Comparison of ENCODE assay signal across 16 mouse cellular contexts in the genomic region with DNA sequence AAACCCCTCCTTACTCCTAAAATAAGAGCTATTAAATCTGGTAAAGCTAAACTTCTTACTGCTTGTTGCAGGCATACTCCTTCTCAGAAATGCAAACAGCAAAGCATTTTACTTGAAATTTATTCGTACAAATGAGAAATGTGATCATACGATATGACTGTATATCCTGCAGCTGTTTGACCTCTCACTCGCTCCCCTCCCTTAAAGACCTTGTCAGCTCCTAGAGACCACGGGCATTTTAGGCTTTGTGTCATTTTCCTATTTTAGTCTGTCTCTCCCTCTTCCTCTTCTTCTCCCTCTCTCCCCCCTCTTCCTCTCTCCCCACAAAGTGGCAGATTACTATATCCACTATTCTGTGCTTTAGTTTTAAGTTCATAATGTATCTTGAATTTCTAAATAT.
"Had no signal": no experiment of that assay in that cellular context is flagged by ENCODE, and none has a peak within 500 bp of the region (broad histone marks: within the 10 kb centered on the region; RNA-seq: fewer than 3 reads in every experiment).

No protein-coding gene starts in this region.

- H3K27ac ChIP-seq: neural tube, embryonic 13.5 days; neural tube, embryonic 15.5 days; stomach, embryonic 15.5 days; stomach, postnatal 0 days had no signal

- H3K4me1 ChIP-seq: neural tube, embryonic 15.5 days; stomach, embryonic 15.5 days had no signal

- H3K36me3 ChIP-seq: neural tube, embryonic 15.5 days had no signal

- DNase-seq: retina, postnatal 1 day; right cerebral cortex, adult 18-20 months; right cerebral cortex, postnatal 14 days; right cerebral cortex, postnatal 25 days; right cerebral cortex, postnatal 4 days; spleen, adult 18-20 months; thymus, adult 18-20 months; thymus, adult 2 months; thymus, postnatal 14 days; thymus, postnatal 25 days; thymus, postnatal 36 days; thymus, postnatal 4 days had no signal

- H3K4me2 ChIP-seq: neural tube, embryonic 13.5 days; neural tube, embryonic 15.5 days; stomach, embryonic 15.5 days had no signal

- H3K27me3 ChIP-seq: neural tube, embryonic 13.5 days; neural tube, embryonic 15.5 days; stomach, embryonic 15.5 days had no signal

- H3K9ac ChIP-seq: neural tube, embryonic 13.5 days; neural tube, embryonic 15.5 days; stomach, embryonic 15.5 days had no signal

- H3K4me3 ChIP-seq: neural tube, embryonic 13.5 days; neural tube, embryonic 15.5 days; stomach, embryonic 15.5 days had no signal

- H3K9me3 ChIP-seq: neural tube, embryonic 13.5 days; neural tube, embryonic 15.5 days; stomach, embryonic 15.5 days had no signal
